Mouse (Mus musculus): ENCODE measurements around the gene Gm20388.

DNA sequence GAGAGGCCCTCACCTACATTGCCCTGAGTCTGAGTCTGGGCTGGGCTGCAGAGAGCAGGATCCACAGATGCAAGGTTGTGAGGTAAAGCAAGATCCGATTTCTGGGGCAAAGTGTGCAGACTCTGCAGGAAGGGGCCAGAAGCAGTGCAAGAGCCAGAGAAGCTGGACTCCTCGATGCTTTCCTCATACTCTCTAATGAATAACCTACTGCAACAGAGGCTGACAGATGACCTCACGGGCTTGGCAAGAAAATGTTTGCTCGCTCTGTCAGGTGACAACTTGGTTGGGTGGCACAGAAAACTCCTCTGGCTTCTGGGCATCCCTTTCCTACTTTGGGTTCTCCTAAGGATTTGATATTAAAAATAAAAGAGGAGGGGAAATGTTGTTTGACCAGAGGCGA, 3794.7 kb downstream of the Gm20388 start:
- no peak for TF ChIP-seq ZC3H11A (IDR thresholded peaks at IDR 0.05; ENCODE audit: borderline replicate concordance, low read depth, low read length)
- no peak for TF ChIP-seq HCFC1 (IDR thresholded peaks at IDR 0.05; ENCODE audit: borderline replicate concordance, insufficient read depth, low read length)
- no peak for TF ChIP-seq ZNF384 (IDR thresholded peaks at IDR 0.05; ENCODE audit: low read depth, low read length)
